Mouse (Mus musculus) T-helper 2 cell (primary cell): Measurements from ENCODE around the gene Cldn7.
"Not testable (repeated sequence)": the region's sequence is repeated elsewhere in the genome, so short reads cannot be mapped to it uniquely, and the experiment has no call there.

ENCODE experiments used
- in situ Hi-C: fragments of 300-600 bp; cut with MboI, MseI; formaldehyde crosslinking; loops from one replicate; pipeline ENCODE4 v1.15.1; 2025; ENCODE audit warnings: high pct_unique_total_duplicates

Gene Cldn7

GRCm38 (mm10) chr11:69953267-69953915 lies 11.2 kb upstream of the Cldn7 start:
- in situ Hi-C loops = no loop called here

- in situ Hi-C loops = not testable (repeated sequence)
Measured at GRCm38 (mm10) chr11:69955618-69956017, 9.0 kb upstream of the Cldn7 start.

- in situ Hi-C loops = no loop called here
Measured at GRCm38 (mm10) chr11:69956218-69956617, 8.4 kb upstream of the Cldn7 start.

GRCm38 (mm10) chr11:69960616-69961015 lies 4.0 kb upstream of the Cldn7 start:
- in situ Hi-C loops = no loop called here

- in situ Hi-C loops = no loop called here
Measured at GRCm38 (mm10) chr11:69961841-69962240, 2.7 kb upstream of the Cldn7 start.

- in situ Hi-C loops = loop anchor here (5.0 kb wide), 1 partner anchor 33 kb away; no protein-coding TSS in a partner anchor
Measured at GRCm38 (mm10) chr11:69965271-69966005, 859 bp downstream of the Cldn7 start.

- in situ Hi-C loops = loop anchor here (5.0 kb wide), 1 partner anchor 34 kb away; no protein-coding TSS in a partner anchor
Measured at GRCm38 (mm10) chr11:69966006-69966859, 1.7 kb downstream of the Cldn7 start.

GRCm38 (mm10) chr11:69966860-69967517 lies 2.4 kb downstream of the Cldn7 start:
- in situ Hi-C loops = loop anchor here (5.0 kb wide), 1 partner anchor 35 kb away; no protein-coding TSS in a partner anchor

- in situ Hi-C loops = loop anchor here (5.0 kb wide), 1 partner anchor 36 kb away; no protein-coding TSS in a partner anchor
Measured at GRCm38 (mm10) chr11:69968793-69969192, 4.2 kb downstream of the Cldn7 start.

- in situ Hi-C loops = no loop called here
Measured at GRCm38 (mm10) chr11:69970222-69970621, 5.6 kb downstream of the Cldn7 start.

- in situ Hi-C loops = no loop called here
Measured at GRCm38 (mm10) chr11:69970775-69971174, 6.2 kb downstream of the Cldn7 start.

- in situ Hi-C loops = no loop called here
Measured at GRCm38 (mm10) chr11:69974907-69975306, 10.3 kb downstream of the Cldn7 start.

- in situ Hi-C loops = no loop called here
Measured at GRCm38 (mm10) chr11:69976271-69976670, 11.7 kb downstream of the Cldn7 start.

GRCm38 (mm10) chr11:69979827-69980195 lies 15.2 kb downstream of the Cldn7 start:
- in situ Hi-C loops = no loop called here

- in situ Hi-C loops = no loop called here
Measured at GRCm38 (mm10) chr11:69980196-69981140, 15.9 kb downstream of the Cldn7 start.

- in situ Hi-C loops = no loop called here
Measured at GRCm38 (mm10) chr11:69981141-69981762, 16.7 kb downstream of the Cldn7 start, which contains the start of gene Ctdnep1. Ctdnep1 (plus strand) TSS chr11:69981156.

GRCm38 (mm10) chr11:69982225-69982624 lies 17.6 kb downstream of the Cldn7 start, which contains the start of gene Elp5:
Elp5 (minus strand) TSS chr11:69982517.
- in situ Hi-C loops = no loop called here

GRCm38 (mm10) chr11:69982877-69983276 lies 18.3 kb downstream of the Cldn7 start:
- in situ Hi-C loops = no loop called here

GRCm38 (mm10) chr11:69983377-69983776 lies 18.8 kb downstream of the Cldn7 start:
- in situ Hi-C loops = no loop called here

- in situ Hi-C loops = no loop called here
Measured at GRCm38 (mm10) chr11:69984431-69984830, 19.9 kb downstream of the Cldn7 start.
